Mouse (Mus musculus) adrenal gland, adult 10 weeks (tissue): ENCODE data around the gene Olfr1132. TPM values are rescaled to one million over a fixed set of nuclear protein-coding genes. Genes with fewer than 3 reads are reported as not detected.

Experiments
- polyA plus RNA-seq: library from polyadenylated mRNA; stranded (reverse); fragments of 350-450 nt; fragmentation: Illumina TruSeq; extraction: RNeasy Lipid Tissue Mini Kit (QIAGEN cat#74804); gene quantifications from one replicate; pipeline ENCODE4 v1.2.3, GENCODE M21; 2014; ENCODE audit warnings: low read depth, low replicate concordance

Olfr1132 gene
- polyA plus RNA-seq = not detected

GRCm38 (mm10) chr2:87637435-87637834, at the start of gene Olfr1132:
Olfr1132 (minus strand) TSS chr2:87637535.

DNA sequence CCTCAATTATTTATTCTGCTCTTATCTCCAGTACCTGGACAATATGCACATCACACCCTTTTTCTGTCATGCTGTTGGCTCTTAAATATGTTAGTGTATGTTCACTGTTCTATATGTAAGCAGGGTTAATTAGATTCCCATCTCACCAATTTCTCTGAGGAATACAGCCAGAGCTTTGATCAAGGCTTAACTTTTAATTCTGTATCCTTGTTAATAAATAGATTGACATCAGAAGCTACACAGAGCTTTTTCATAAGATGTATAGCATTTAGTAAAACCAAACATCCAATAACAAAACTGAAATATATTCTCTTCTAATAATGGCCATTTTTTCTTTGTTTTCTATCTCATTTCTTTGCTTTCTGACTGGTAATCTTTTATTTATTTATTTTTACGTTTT, 36.2 kb upstream of the Olfr1132 start, which contains the start of gene Olfr1135:
Gene Olfr1135, minus strand, starts transcription at position 101 of the 400 bp plus-strand sequence.

GRCm38 (mm10) chr2:87658360-87658759, 21.0 kb upstream of the Olfr1132 start, which contains the start of gene Olfr1134:
Olfr1134 (minus strand) TSS chr2:87658460.

DNA sequence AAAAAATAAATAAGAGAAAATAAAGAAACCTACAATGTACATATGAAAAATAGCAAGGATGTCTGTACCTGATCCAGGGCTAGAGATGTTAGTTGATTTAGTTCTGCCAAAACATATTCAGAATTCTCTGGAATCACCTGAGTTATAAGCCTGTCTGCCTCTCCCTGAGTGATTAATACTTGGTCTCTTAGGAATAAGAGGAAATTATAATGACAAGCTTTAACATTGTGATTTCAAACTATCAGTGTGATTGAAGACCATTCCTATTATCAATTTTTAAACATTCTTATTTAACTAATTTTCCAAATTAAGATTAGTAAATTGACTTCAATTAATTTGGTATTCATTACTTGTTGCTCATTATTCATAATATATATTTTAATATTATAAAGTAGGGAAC, 9.9 kb upstream of the Olfr1132 start, which contains the start of gene Olfr1133:
Gene Olfr1133, minus strand, starts transcription at position 101 of the 400 bp plus-strand sequence.

DNA sequence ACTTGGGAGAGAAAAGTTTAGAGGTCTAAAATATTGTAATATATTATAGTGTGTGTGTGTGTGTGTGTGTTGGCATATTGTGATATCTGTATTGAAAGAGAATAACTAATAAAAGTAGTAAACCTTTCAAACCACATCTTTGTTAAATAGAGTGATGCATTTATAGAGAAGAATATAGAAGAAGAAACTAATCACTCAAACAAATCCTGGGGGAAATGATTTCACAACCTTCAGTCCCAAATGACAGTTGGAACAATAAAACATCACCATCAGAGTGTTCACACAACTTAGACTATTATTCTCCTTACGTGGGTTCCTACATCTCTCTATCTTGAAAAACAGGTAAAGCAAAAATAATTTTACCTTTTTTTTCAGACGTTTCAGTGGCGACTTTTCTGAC, 10.5 kb downstream of the Olfr1132 start, which contains the start of gene Olfr1131:
Gene Olfr1131, plus strand, starts transcription at position 301 of the 400 bp plus-strand sequence.

GRCm38 (mm10) chr2:87605912-87606311, 31.4 kb downstream of the Olfr1132 start, which contains the start of gene Olfr1130:
Olfr1130 (plus strand) TSS chr2:87606212.

Other genes starting within 250 kb of the Olfr1132 start
- not detected for gene Olfr1123, start 220.9 kb downstream of the Olfr1132 start, polyA plus RNA-seq
- gene Olfr1124, start 207.3 kb downstream of the Olfr1132 start, polyA plus RNA-seq = not detected
- not detected for gene Olfr1126, start 183.6 kb downstream of the Olfr1132 start, polyA plus RNA-seq
- gene Pramel7, start 140.4 kb downstream of the Olfr1132 start, polyA plus RNA-seq = not detected
- not detected for gene Pramel6, start 131.0 kb downstream of the Olfr1132 start, polyA plus RNA-seq
- not detected for gene Olfr153, start 105.7 kb downstream of the Olfr1132 start, polyA plus RNA-seq
- gene Olfr1128, start 92.0 kb downstream of the Olfr1132 start, polyA plus RNA-seq = not detected
- gene Olfr1129, start 63.6 kb downstream of the Olfr1132 start, polyA plus RNA-seq = not detected
- gene Olfr1130, start 31.3 kb downstream of the Olfr1132 start, polyA plus RNA-seq = not detected
- gene Olfr1131, start 10.4 kb downstream of the Olfr1132 start, polyA plus RNA-seq = not detected
- gene Olfr1133, start 9.8 kb upstream of the Olfr1132 start, polyA plus RNA-seq = not detected
- gene Olfr1134, start 20.9 kb upstream of the Olfr1132 start, polyA plus RNA-seq = not detected
- gene Olfr1135, start 36.1 kb upstream of the Olfr1132 start, polyA plus RNA-seq = not detected
- not detected for gene Olfr1136, start 56.4 kb upstream of the Olfr1132 start, polyA plus RNA-seq
- not detected for gene Olfr1137, start 75.6 kb upstream of the Olfr1132 start, polyA plus RNA-seq
- gene Olfr1138, start 102.4 kb upstream of the Olfr1132 start, polyA plus RNA-seq = not detected
- not detected for gene Olfr1140, start 106.2 kb upstream of the Olfr1132 start, polyA plus RNA-seq
- not detected for gene Olfr1141, start 116.5 kb upstream of the Olfr1132 start, polyA plus RNA-seq
- gene Olfr152, start 141.9 kb upstream of the Olfr1132 start, polyA plus RNA-seq = not detected
- gene Olfr1143, start 163.1 kb upstream of the Olfr1132 start, polyA plus RNA-seq = not detected
- gene Olfr1145, start 172.3 kb upstream of the Olfr1132 start, polyA plus RNA-seq = not detected
- not detected for gene Olfr1148, start 193.0 kb upstream of the Olfr1132 start, polyA plus RNA-seq
- not detected for gene Olfr1150-ps1, start 206.5 kb upstream of the Olfr1132 start, polyA plus RNA-seq
- not detected for gene Olfr1151, start 218.3 kb upstream of the Olfr1132 start, polyA plus RNA-seq
- gene Olfr1152, start 229.0 kb upstream of the Olfr1132 start, polyA plus RNA-seq = not detected